Mouse (Mus musculus) neural tube, embryonic 11.5 days (tissue): ENCODE measurements around the gene Nbeal2. TPM values are rescaled to one million over a fixed set of nuclear protein-coding genes. Genes with fewer than 3 reads are reported as not detected.

Experiments used
- ATAC-seq: fragments of 200-750 bp; cut with Nextera tagmentation; 2 replicates; pipeline ENCODE4 v1.8.0; 2017; ENCODE audit warnings: moderate number of reproducible peaks, mild to moderate bottlenecking, moderate TSS enrichment, moderate library complexity; ENCODE audit not compliant: insufficient read depth, low FRiP score, low TSS enrichment
- DNase-seq: peaks from one replicate; pipeline ENCODE4 v3.0.0-alpha.2; 2015; ENCODE audit warnings: low spot score
- H3K27ac ChIP-seq: fragments of 300-500 bp; sonication (generic); 2 replicates; pipeline ENCODE4 v1.5.1; 2014; ENCODE audit warnings: low read depth, mild to moderate bottlenecking, low read length
- H3K27me3 ChIP-seq: fragments of 300-500 bp; sonication (generic); 2 replicates; pipeline ENCODE4 v1.6.1; 2014; ENCODE audit warnings: mild to moderate bottlenecking, low read length, mixed read lengths; ENCODE audit not compliant: control insufficient read depth, insufficient read depth
- H3K36me3 ChIP-seq: fragments of 300-500 bp; sonication (generic); 2 replicates; pipeline ENCODE4 v1.6.1; 2014; ENCODE audit warnings: mild to moderate bottlenecking, low read length, moderate library complexity, mixed read lengths; ENCODE audit not compliant: control insufficient read depth, insufficient read depth
- H3K4me1 ChIP-seq: fragments of 300-500 bp; sonication (generic); 2 replicates; pipeline ENCODE4 v1.6.1; 2014; ENCODE audit warnings: low read length, mixed read lengths; ENCODE audit not compliant: control insufficient read depth, insufficient read depth
- H3K4me2 ChIP-seq: fragments of 300-500 bp; sonication (generic); 2 replicates; pipeline ENCODE4 v1.6.1; 2014; ENCODE audit warnings: low read depth, mild to moderate bottlenecking, moderate library complexity
- H3K4me3 ChIP-seq: fragments of 300-500 bp; sonication (generic); 2 replicates; pipeline ENCODE4 v1.5.1; 2014; ENCODE audit warnings: low read depth, low read length
- H3K9ac ChIP-seq: fragments of 300-500 bp; sonication (generic); 2 replicates; pipeline ENCODE4 v1.6.1; 2014; ENCODE audit warnings: mild to moderate bottlenecking, low read length
- H3K9me3 ChIP-seq: fragments of 300-500 bp; sonication (generic); 2 replicates; pipeline ENCODE4 v1.6.1; 2016; ENCODE audit warnings: low read length; ENCODE audit not compliant: control insufficient read depth
- WGBS: fragments of 180-500 bp; shearing (Covaris S2); extraction: QIAGEN DNeasy Blood & Tissue Kit; methylation state at CpG from one replicate; pipeline ENCODE4 v1.1.7; 2014; 5-methylcytosine and 5-hydroxymethylcytosine counted together
- polyA plus RNA-seq: library from polyadenylated mRNA; unstranded; fragments of >200 nt; fragmentation: Nextera tagmentation; extraction: Ambion mirVana; gene quantifications from 2 replicates; pipeline ENCODE4 v1.2.1, GENCODE M21; 2014

Nbeal2 gene
- polyA plus RNA-seq, 1 experiment from 2014 or later: 1.1 TPM

GRCm38 (mm10) chr9:110631191-110631590 lies 22.8 kb downstream of the Nbeal2 start:
- ATAC-seq: peak; percentile 54
- H3K9ac ChIP-seq: 0 out of 2 replicates have a peak overlapping the region, but pooled peaks have one; percentile 35

DNA sequence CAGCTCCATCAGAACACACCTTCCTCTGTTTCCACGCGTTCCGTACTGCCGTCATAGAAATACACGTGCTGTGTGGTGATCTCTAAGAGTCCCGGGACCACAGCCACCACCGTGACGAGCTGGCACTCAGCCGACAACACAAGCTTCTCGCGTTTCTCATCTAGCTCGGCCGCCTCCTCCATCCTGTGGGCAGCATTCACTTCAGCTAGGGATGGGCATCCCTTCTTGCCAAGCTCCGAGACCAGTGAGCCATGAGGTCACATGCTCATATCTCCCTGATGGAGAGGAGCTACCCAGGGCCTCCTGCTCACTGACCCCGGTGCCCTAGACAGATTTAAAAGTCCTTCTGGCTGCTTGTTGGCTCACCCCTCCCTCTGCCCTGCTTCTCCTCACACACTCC lies 23.8 kb downstream of the Nbeal2 start:
- H3K36me3 ChIP-seq: no peaks in the 10 kb centered on the region
- no peaks in the 10 kb centered on the region for H3K9me3 ChIP-seq
- no peak overlapping the region for H3K9ac ChIP-seq
- 93% methylated on average over 15 of the region's 15 CpGs for WGBS
- H3K4me2 ChIP-seq: no peak overlapping the region
- peaks cover 6% of the 10 kb centered on the region for H3K27me3 ChIP-seq
- H3K4me1 ChIP-seq: peaks cover 3% of the 10 kb centered on the region; the same call in 1 of the 2 replicates
- no peak for ATAC-seq
- DNase-seq: no peak
- no peak overlapping the region for H3K4me3 ChIP-seq
- no peak overlapping the region for H3K27ac ChIP-seq

More at GRCm38 (mm10) chr9:110631191-110631590, 22.8 kb downstream of the Nbeal2 start:
- Histone ChIP-seq H3K9me3 (no peaks in the 10 kb centered on the region), H3K4me2 (peak overlapping the region; percentile 27), H3K27ac (no peak overlapping the region), H3K4me1 (peaks cover 3% of the 10 kb centered on the region; the same call in 1 of the 2 replicates), H3K36me3 (no peaks in the 10 kb centered on the region), H3K4me3 (peak overlapping the region; percentile 7), H3K27me3 (peaks cover 6% of the 10 kb centered on the region)
- DNase-seq: peak; percentile 86
- WGBS: 16% methylated on average over 10 of the region's 10 CpGs

DNA sequence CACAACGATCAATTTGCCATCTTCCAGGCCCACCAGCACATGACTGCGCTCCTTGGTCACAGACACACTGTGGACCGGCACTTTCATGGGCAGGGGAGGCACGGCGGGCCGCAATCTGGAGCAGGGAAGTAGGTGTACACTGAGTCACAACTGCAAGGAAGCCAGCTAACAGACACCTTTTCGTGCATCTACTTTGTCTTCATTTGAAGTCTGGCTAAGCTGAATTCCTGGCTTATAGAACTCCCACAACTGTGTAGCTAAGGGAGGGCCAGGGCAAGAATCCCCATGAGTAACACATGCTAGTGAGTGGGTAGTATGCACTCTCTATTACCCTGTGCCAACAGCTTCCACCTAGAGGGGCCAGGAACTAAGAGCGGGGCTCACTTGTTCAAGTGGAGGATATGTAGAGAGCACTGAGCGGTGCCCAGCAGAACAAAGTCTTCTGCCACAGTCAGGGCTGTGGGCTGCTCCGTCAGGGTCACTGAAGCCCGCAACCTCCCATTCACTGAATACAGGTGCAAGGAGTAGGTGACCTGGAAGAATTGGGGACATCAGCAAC lies 28.5 kb downstream of the Nbeal2 start:
- peak overlapping the region; percentile 100 for H3K4me2 ChIP-seq
- no peak for ATAC-seq
- peaks cover 5% of the 10 kb centered on the region for H3K36me3 ChIP-seq
- peak overlapping the region; percentile 51 for H3K4me3 ChIP-seq
- no peaks in the 10 kb centered on the region for H3K27me3 ChIP-seq
- peak overlapping the region; percentile 60; the same call in 1 of the 2 replicates for H3K27ac ChIP-seq
- WGBS: 69% methylated on average over 11 of the region's 11 CpGs
- no peaks in the 10 kb centered on the region for H3K9me3 ChIP-seq
- peaks cover 9% of the 10 kb centered on the region; the same call in 1 of the 2 replicates for H3K4me1 ChIP-seq
- peak overlapping the region; percentile 77 for H3K9ac ChIP-seq
- DNase-seq: no peak

DNA sequence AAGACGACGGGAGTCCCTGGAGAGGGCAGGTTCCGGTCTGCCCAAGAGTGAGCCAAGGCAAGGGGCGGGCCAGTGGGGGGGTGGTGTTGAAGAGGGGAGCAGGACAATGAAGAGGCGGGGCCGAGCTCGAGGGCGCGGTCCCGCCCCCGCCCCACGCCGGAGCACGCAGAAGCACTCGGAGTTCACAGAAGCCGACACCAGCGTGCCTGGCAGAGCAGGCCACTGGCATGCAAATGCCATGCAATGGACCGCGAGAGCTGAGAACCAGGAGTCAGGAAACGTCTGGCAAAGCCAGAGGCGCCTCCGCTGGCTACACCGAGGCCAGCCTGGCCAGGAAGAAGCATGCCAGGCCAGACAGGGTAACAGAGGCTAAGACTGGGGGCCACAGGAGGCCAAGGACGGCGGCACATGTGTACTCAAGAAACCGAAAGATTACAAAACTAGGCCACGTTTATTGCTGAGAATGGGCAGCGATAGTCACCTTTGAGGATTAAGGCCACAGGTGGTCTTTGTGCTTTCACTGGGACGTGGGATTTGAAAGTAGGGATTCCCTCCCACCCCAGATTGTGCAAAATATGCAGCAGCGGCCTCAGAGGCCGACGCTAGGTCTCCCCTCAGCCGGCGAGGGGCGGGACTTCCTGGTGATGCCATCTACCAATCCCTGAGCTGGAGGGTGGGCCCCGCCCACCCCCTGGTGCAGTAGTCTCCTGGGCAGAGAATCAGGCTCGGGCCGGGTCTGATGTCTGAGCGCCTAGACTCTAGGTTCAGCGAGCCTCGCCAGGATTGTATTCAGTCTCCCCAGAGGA lies 29.4 kb downstream of the Nbeal2 start, which contains the start of gene Nradd:
Gene Nradd (minus strand): TSS at position 92 of the 806 bp plus-strand sequence.
- no peaks in the 10 kb centered on the region for H3K27me3 ChIP-seq
- ATAC-seq (peak; percentile 95), DNase-seq (peak; percentile 95)
- peaks cover 9% of the 10 kb centered on the region; the same call in 1 of the 2 replicates for H3K4me1 ChIP-seq
- under 1% methylated on average over 41 of the region's 41 CpGs for whole genome bisulfite sequencing
- H3K36me3 ChIP-seq: peaks cover 5% of the 10 kb centered on the region
- peak within 1 kb of the TSS; percentile 100 for H3K4me2 ChIP-seq
- peak within 1 kb of the TSS; percentile 69 for H3K27ac ChIP-seq
- H3K4me3 ChIP-seq: peak within 1 kb of the TSS; percentile 51
- H3K9me3 ChIP-seq: no peaks in the 10 kb centered on the region
- H3K9ac ChIP-seq: peak within 1 kb of the TSS; percentile 77

DNA sequence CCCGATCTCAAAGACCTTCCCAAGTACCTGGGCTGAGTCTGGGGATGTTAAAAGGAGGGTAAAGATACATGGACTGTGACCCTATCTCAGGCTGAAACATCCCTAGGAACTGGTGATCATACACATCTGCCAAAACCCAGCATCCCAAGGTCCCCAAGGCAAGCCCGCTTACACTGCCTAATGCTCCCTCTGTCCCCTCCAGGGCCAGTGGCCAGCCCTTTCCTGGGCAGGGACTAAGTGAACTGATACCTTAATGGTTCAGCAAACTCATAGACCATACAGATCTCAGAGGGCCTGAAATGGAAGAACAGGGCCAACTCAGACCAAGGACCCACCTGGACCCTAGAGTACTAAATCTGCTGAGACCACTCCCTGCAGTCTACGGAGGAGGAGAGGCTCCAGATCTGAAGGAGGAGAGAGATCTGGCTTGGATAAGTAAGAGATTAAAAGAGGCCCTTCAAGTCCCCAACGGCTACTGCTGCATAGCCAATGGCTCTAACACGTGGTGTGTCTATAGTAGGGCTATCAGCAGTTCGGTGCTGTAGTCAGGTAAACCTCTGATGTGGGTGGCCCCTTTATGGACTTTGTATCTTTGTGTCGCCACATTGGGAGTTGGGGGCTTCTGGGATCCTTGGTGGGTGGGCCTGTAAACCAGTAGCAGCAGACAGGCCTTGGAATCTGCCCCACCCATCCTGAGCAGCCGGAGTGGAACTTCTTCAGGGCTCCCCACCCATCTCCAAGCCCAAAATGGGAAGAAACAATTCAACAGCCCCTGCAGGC lies 30.4 kb downstream of the Nbeal2 start:
- no peaks in the 10 kb centered on the region for H3K27me3 ChIP-seq
- DNase-seq (no peak), ATAC-seq (no peak)
- H3K4me2 ChIP-seq: peak overlapping the region; percentile 100
- WGBS: 43% methylated on average over 8 of the region's 8 CpGs
- H3K36me3 ChIP-seq: peaks cover 8% of the 10 kb centered on the region
- peak overlapping the region; percentile 77 for H3K9ac ChIP-seq
- H3K27ac ChIP-seq: peak overlapping the region; percentile 69
- H3K4me3 ChIP-seq: peak overlapping the region; percentile 51
- peaks cover 9% of the 10 kb centered on the region; the same call in 1 of the 2 replicates for H3K4me1 ChIP-seq
- H3K9me3 ChIP-seq: no peaks in the 10 kb centered on the region

DNA sequence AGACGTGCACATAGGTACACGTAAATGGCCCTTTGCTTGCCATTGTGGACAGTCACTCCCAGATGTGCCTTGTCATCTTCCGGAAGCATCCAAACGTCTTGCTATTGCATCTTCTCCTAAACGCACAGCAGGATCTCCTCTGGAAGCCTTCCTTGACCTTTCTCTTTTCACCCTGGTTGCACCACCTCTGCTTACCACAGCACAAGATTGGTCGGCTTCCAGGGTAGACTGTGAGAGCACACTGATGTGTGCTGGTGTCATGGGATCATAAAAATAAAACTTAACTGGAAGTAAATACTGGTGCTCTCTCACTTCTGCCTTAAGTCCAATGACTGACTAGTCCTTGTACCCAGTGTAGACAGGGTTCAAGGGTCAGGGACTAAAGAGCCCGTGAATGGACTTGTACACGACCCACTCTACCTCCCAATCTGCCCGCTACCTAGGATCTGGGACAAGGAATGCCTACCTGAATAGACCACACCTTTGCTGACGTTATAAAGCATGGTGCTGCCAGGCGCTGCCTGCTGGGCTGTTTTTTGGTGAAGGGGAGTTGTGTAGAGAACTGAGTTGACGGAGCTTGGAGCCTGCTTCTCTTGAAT lies 31.2 kb downstream of the Nbeal2 start:
- WGBS: 90% methylated on average over 12 of the region's 12 CpGs
- H3K4me2 ChIP-seq: no peak overlapping the region; the same call in 1 of the 2 replicates
- no peak overlapping the region for H3K27ac ChIP-seq
- ATAC-seq (no peak), DNase-seq (no peak)
- H3K4me1 ChIP-seq: peaks cover 9% of the 10 kb centered on the region; the same call in 1 of the 2 replicates
- peaks cover 11% of the 10 kb centered on the region for H3K36me3 ChIP-seq
- H3K4me3 ChIP-seq: no peak overlapping the region
- H3K9ac ChIP-seq: no peak overlapping the region
- H3K27me3 ChIP-seq: no peaks in the 10 kb centered on the region
- H3K9me3 ChIP-seq: no peaks in the 10 kb centered on the region

DNA sequence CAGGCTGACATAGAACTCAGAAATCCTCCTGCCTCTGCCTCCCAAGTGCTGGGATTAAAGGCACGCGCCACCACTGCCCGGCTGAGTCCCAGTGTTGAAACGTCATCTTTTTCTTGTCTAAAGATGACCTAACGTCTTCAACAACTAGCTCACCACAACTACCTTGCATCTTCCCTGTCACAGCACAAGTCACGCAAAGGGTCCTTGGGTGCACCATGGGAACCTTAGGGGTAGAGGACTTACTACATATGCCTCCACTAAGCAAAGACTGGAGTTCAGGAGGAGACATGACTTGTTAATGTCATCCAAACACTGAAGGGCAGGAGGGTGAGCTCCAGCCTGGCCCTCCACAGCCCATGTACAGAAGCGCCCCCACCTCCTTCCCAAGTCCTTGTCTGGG lies 33.3 kb downstream of the Nbeal2 start:
- H3K4me3 ChIP-seq: no peak overlapping the region
- DNase-seq: no peak

DNA sequence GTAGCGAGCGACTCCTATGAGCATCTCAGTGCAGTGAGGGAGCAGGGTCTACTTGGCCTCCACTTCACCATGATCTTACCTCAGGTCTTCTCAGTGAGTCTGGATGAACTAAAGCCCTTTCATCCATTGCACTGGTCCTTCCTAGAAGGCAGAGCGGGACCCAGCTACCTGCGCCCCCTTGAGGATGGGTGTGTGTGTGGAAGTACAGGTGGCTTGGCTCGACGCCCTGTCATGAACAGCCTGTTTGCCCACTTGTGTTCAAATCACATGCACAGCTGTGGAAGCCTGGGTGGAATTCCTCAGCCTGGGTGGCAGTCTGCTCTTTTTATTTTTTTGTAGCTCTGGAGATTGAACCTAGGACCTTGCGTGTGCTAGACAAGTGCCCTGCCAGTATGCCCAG lies 33.8 kb downstream of the Nbeal2 start:
- no peak for ATAC-seq
- no peaks in the 10 kb centered on the region for H3K27me3 ChIP-seq
- H3K9me3 ChIP-seq: no peaks in the 10 kb centered on the region
- H3K4me2 ChIP-seq: no peak overlapping the region
- no peak overlapping the region for H3K4me3 ChIP-seq
- DNase-seq: no peak
- H3K36me3 ChIP-seq: peaks cover 19% of the 10 kb centered on the region
- no peak overlapping the region for H3K9ac ChIP-seq
- peaks cover 9% of the 10 kb centered on the region; the same call in 1 of the 2 replicates for H3K4me1 ChIP-seq
- H3K27ac ChIP-seq: no peak overlapping the region
- 94% methylated on average over 7 of the region's 7 CpGs for WGBS

More for the DNA sequence above, 33.3 kb downstream of the Nbeal2 start:
- WGBS: 95% methylated on average over 7 of the region's 7 CpGs
- Histone ChIP-seq H3K9me3 (no peaks in the 10 kb centered on the region), H3K4me2 (no peak overlapping the region), H3K4me1 (peaks cover 9% of the 10 kb centered on the region; the same call in 1 of the 2 replicates), H3K27me3 (no peaks in the 10 kb centered on the region), H3K36me3 (peaks cover 14% of the 10 kb centered on the region), H3K27ac (no peak overlapping the region), H3K9ac (no peak overlapping the region)
- ATAC-seq: no peak
